Mouse (Mus musculus) hindbrain, embryonic 14.5 days (tissue): ENCODE measurements at regions not wholly inside any gene's neighbourhood (a gene's known extent, or its start where the extent isn't known, plus 50 kb on each side); places are given as distances from the start of the nearest gene placed in this dataset.
A peak's percentile ranks its signal among the peaks of the same experiment; 100 is the strongest.

ENCODE experiments used
- ATAC-seq: fragments of 200-750 bp; cut with Nextera tagmentation; 2 replicates; pipeline ENCODE4 v1.8.0; 2017; ENCODE audit warnings: moderate number of reproducible peaks, mild to moderate bottlenecking, moderate TSS enrichment, moderate library complexity; ENCODE audit not compliant: low FRiP score
- DNase-seq: peaks from one replicate; pipeline ENCODE4 v3.0.0-alpha.2; 2015; ENCODE audit warnings: low spot score
- H3K27ac ChIP-seq: fragments of 300-500 bp; sonication (generic); 2 replicates; pipeline ENCODE4 v1.5.1; 2014; ENCODE audit warnings: mild to moderate bottlenecking, moderate library complexity
- H3K27me3 ChIP-seq: fragments of 300-500 bp; sonication (generic); 2 replicates; pipeline ENCODE4 v1.6.1; 2014; ENCODE audit warnings: mild to moderate bottlenecking, low read length, mixed read lengths; ENCODE audit not compliant: control insufficient read depth, insufficient read depth
- H3K36me3 ChIP-seq: fragments of 300-500 bp; sonication (generic); replicated peaks from 2 replicates; pipeline ENCODE4 v1.6.1; 2014; ENCODE audit not compliant: control insufficient read depth, insufficient read depth
- H3K4me1 ChIP-seq: fragments of 300-500 bp; sonication (generic); replicated peaks from 2 replicates; pipeline ENCODE4 v1.6.1; 2014; ENCODE audit warnings: antibody characterized with exemption, low read length, mixed read lengths; ENCODE audit not compliant: control insufficient read depth, insufficient read depth
- H3K4me2 ChIP-seq: fragments of 300-500 bp; sonication (generic); replicated peaks from 2 replicates; pipeline ENCODE4 v1.6.1; 2014; ENCODE audit warnings: mild to moderate bottlenecking, moderate library complexity
- H3K4me3 ChIP-seq: fragments of 300-500 bp; sonication (generic); replicated peaks from 2 replicates; pipeline ENCODE4 v1.5.1; 2014; ENCODE audit warnings: mild to moderate bottlenecking, low read length
- H3K9ac ChIP-seq: fragments of 300-500 bp; sonication (generic); 2 replicates; pipeline ENCODE4 v1.6.1; 2014
- H3K9me3 ChIP-seq: fragments of 300-500 bp; sonication (generic); 2 replicates; pipeline ENCODE4 v1.6.1; 2016; ENCODE audit warnings: low read length; ENCODE audit not compliant: control insufficient read depth
- WGBS: fragments of 180-500 bp; shearing (Covaris S2); extraction: QIAGEN DNeasy Blood & Tissue Kit; methylation state at CpG from one replicate; pipeline ENCODE4 v1.1.7; 2014; 5-methylcytosine and 5-hydroxymethylcytosine counted together

DNA sequence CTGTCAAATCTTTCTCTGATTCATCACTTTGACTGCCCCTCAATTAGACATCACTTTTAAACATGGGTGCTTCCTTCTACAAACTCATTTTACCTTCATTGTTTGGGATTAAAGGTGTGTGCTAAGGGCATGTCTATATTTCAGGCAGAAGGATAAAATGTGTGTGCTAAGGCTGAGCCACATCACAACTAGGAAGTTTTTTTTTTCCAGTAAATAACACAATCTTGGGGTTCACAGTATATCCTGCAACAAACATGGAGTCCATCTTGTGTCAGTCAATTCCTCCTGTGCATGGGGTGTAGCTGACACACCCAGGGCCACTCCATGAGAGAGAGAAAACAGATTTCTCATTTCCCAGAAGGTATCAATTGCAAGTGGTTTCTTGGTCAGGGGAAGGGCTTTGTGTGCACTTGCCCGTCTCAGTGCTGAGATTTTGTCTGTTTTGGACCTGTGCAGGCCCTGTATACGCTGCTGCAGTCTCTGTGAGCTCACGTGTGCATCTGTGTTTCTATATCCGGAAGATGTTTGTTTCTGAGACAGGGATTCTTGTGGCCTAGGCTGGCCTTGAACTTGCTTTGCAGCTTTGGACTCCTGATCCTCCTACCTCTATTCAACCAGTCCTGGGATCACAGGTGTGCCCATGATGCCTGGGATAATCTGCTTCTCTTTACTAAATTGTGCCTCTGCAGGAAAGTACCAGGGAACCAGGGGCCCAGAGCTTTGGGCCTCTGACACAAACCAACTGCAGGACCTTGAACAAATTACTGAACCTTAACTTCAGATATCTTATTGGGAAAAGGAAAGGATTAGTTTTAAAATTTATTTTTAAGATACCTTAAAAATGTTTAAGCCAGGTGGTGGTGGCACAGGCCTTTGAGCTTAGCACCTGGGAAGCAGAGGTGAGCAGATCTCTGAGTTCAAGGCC lies 63.9 kb upstream of the Cpsf6 start:
- Histone ChIP-seq H3K9ac (no peak overlapping the region), H3K27ac (no peak overlapping the region), H3K36me3 (no peaks in the 10 kb centered on the region), H3K4me3 (no peak overlapping the region), H3K4me2 (no peak overlapping the region), H3K27me3 (no peaks in the 10 kb centered on the region), H3K4me1 (no peaks in the 10 kb centered on the region), H3K9me3 (no peaks in the 10 kb centered on the region)
- DNase-seq (no peak), ATAC-seq (no peak)
- 90% methylated on average over 4 of the region's 4 CpGs for WGBS

DNA sequence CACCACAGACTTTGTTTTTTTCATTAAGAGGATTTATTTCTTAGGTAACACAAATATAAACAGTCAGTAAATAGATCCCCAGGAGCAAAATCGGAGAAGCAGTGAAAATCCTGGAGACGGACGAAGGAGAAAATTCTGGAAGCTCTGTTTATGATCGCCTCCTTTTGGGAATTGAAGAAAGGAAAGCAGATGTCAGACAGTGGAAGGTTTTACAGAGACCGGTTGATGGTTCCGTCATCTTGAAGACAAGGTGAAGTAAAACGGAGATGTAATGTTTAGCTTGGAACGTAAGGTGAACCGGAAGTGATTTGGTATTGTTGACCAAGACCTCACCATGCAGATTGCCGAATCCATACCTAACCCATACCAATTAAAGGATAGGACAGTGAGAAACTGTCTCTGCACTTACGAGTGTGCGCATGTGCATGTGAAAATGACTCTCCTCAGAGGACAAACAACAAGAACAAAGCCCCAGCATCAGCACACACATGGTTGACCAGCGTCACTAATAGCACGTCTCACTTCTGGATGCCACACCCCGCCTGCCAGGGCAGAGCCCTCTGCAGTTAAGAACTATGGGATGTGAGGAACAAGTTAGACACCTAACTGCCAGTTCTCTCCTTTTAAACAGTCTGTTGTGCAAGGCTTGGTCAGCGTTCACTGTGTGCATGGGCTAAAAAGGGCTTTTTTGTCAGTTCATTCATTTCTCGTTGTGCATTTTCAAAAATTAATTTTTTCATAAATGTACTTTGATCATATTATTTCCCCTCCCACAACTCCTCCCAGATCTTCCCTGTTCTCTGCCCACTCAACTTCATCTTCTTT lies 62.4 kb upstream of the Cpsf6 start:
- no peak for DNase-seq
- H3K9me3 ChIP-seq, result no peaks in the 10 kb centered on the region
- H3K9ac ChIP-seq, result no peak overlapping the region
- 82% methylated on average over 17 of the region's 17 CpGs for WGBS
- H3K27ac ChIP-seq, result no peak overlapping the region
- H3K27me3 ChIP-seq, result no peaks in the 10 kb centered on the region
- ATAC-seq, result no peak
- H3K4me1 ChIP-seq, result no peaks in the 10 kb centered on the region
- H3K4me3 ChIP-seq, result no peak overlapping the region
- peak overlapping the region; percentile 32; the same call in 1 of the 2 replicates for H3K4me2 ChIP-seq
- no peaks in the 10 kb centered on the region for H3K36me3 ChIP-seq

DNA sequence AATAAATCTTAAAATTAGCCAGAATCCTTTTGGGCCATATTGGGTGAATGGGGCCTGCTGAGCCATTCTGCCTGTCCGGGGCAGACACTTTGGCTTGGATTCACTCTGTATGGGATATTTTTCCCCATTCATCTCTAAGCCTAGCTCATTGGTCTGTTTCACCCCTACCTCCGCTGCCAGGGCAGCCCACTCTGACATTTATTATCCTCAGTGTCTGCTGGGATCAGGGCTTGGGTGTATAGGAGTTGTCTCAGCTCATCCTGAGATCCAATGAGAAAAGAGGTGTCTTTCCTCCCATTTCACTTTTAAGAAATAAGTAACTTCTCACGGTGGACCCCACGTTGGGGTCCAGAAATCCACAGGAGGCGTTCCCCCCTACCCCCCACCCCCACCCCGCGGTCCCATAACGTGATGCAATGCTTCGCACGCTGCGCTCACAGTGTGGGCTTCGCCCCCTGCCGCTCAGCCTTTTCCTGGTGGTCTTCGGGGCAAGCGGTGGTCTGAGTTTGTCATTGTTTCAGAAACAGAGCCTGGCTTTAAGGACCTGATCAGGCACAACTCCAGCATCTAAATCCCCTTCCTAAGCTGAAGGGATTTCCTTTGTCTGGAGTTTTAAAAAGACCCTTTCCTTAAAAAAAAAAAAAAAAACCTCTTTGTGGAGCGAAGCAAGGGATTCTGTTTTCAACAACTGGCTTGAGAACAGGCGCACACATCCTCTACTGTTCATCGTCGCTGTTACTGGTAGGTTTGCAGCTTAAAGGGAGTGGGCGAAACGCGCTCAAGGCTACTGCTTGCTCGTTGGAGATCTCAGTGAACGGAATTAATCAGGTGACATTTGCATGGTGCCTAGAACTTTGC lies 61.5 kb upstream of the Cpsf6 start:
- no peak overlapping the region for H3K9ac ChIP-seq
- no peaks in the 10 kb centered on the region for H3K4me1 ChIP-seq
- no peak overlapping the region for H3K4me3 ChIP-seq
- peak; percentile 48; the same call in 1 of the 2 replicates for ATAC-seq
- no peak for DNase-seq
- no peaks in the 10 kb centered on the region for H3K36me3 ChIP-seq
- WGBS, result 13% methylated on average over 24 of the region's 24 CpGs
- no peak overlapping the region for H3K27ac ChIP-seq
- H3K27me3 ChIP-seq, result no peaks in the 10 kb centered on the region
- H3K9me3 ChIP-seq, result no peaks in the 10 kb centered on the region
- peak overlapping the region; percentile 32 for H3K4me2 ChIP-seq

DNA sequence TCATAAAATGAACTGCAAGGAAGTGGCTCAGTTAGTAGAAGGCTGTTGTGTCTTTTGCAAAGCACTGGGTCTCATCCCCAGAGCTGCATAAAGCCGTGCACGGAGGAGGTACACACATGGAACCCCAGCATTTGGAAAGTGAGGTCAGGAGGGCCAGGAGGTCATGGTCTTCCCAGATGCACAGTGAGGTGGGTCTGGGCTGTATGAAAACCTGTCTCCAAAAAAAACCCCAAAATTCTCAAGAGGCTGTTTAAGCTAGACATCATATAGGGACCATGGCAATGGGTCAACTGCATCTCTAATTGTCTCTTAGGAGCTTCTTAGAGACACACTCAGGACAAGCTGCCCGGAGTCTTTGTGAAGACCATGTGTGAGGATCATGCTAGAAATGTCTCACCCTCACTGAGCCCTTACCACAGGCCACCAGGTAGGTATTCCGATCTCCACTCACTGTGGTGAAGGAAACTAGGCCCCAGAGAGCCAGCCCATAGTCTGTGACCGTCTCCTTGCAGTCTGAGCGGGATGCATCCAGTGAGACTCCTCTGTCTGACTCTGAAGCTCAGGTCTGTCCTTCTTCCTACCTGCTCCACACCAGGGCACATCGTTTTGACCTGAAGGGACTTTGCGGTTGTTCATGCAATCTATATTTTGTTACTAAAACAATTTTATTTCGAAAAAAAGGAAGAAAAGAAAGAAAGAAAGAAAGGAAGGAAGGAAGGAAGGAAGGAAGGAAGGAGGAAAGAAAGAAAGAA lies 60.6 kb upstream of the Cpsf6 start:
- DNase-seq (no peak), ATAC-seq (no peak)
- H3K4me1 ChIP-seq, result no peaks in the 10 kb centered on the region; the same call in 1 of the 2 replicates
- no peak overlapping the region for H3K4me3 ChIP-seq
- no peaks in the 10 kb centered on the region for H3K36me3 ChIP-seq
- no peak overlapping the region for H3K27ac ChIP-seq
- H3K9ac ChIP-seq, result no peak overlapping the region
- no peaks in the 10 kb centered on the region for H3K9me3 ChIP-seq
- H3K4me2 ChIP-seq, result no peak overlapping the region
- WGBS, result 89% methylated on average over 9 of the region's 9 CpGs
- H3K27me3 ChIP-seq, result no peaks in the 10 kb centered on the region

DNA sequence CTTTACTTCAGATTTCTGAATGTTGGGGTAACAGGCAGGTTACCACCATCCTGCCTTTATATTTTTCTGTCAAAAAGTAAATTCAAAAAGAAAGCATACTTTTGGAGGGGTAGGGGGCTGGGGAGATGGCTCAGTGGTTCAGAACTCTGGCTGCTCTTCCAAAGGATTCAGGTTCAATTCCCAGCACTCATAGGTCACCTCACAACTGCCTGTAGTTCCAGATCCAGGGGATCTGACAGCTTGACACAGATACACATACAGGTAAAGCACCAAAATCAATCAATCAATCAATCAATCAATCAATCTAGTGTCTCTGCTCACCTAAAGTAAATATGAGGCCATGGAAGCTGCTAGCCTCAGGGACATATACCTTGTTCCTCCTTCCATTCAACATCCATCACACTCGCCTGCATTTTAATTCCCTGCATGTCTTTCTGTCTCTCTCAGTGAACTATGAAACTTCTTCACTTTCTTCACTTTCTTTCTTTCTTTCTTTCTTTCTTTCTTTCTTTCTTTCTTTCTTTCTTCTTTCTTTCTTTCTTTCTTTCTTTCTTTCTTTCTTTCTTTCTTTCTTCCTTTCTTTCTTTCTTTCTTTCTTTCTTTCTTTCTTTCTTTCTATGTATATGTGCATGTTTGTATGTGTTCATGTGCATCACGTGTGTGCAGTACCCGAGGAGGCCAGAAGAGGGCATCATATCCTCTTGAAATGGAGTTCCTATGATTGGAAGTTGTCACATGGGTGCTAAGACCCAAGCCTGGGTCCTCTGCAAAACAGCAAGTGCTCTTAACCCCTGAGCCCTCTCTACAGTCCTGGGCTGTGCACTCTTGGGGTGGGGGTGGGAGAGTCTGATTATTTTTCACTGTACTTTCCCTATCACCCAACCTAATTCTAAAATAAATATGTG lies 59.6 kb upstream of the Cpsf6 start:
- H3K9ac ChIP-seq, result no peak overlapping the region
- 96% methylated on average over 3 of the region's 3 CpGs for WGBS

DNA sequence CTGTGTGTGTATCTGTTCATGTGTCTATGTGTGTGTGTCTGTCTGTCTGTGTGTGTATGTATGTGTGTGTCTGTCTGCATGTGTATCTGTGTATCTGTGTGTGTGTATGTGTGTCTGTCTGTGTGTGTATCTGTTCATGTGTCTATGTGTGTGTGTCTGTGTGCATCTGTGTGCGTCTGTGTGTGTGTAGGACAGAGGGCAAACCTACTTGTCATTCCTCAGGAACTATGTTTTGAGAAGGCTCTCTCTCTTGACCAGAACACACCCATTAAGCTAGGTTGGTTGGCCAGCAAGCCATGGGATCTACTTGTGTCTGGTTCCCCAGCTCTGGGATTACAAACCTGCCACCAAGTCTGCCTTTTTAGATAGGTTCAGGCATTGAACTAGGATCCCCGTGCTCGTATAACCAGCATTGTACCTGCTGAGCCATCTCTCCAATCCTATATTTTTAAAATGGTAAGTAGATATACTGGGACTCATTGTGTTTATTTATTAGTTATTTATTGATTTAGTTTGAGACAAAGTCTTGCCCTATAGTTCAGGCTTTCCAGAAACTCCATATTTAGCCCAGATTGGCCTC lies 58.9 kb upstream of the Cpsf6 start:
- H3K9me3 ChIP-seq, result no peaks in the 10 kb centered on the region
- H3K4me3 ChIP-seq, result no peak overlapping the region
- H3K4me2 ChIP-seq, result no peak overlapping the region
- no peaks in the 10 kb centered on the region for H3K36me3 ChIP-seq
- no peaks in the 10 kb centered on the region for H3K27me3 ChIP-seq
- ATAC-seq, result no peak
- no peaks in the 10 kb centered on the region; the same call in 1 of the 2 replicates for H3K4me1 ChIP-seq
- DNase-seq, result no peak
- H3K9ac ChIP-seq, result no peak overlapping the region
- 95% methylated on average over 3 of the region's 3 CpGs for WGBS
- H3K27ac ChIP-seq, result no peak overlapping the region

More for the DNA sequence above, 59.6 kb upstream of the Cpsf6 start:
- Histone ChIP-seq H3K36me3 (no peaks in the 10 kb centered on the region), H3K4me3 (no peak overlapping the region), H3K4me2 (no peak overlapping the region), H3K4me1 (no peaks in the 10 kb centered on the region; the same call in 1 of the 2 replicates), H3K27ac (no peak overlapping the region), H3K9me3 (no peaks in the 10 kb centered on the region), H3K27me3 (no peaks in the 10 kb centered on the region)
- ATAC-seq (no peak), DNase-seq (no peak)

DNA sequence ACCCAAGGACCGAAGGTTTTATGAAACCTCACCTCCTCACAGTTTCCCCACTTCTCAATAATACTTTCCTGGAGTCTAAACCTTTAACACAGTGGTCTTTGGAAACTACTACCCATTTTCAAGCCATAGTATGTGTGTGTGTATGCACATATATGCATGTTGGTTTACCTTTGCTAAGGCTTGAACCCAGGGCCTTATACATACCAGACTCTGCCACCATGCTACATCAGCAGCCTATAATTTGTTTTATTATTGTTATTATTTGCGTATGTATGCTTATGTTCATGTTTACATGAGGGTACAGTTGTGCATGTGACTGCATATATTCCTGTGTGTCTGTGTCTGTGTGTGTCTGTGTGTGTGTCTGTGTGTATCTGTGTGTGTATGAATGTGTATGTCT lies 58.2 kb upstream of the Cpsf6 start:
- no peak for DNase-seq
- Histone ChIP-seq H3K36me3 (no peaks in the 10 kb centered on the region), H3K4me3 (no peak overlapping the region), H3K27ac (no peak overlapping the region), H3K4me2 (no peak overlapping the region), H3K9me3 (no peaks in the 10 kb centered on the region), H3K4me1 (no peaks in the 10 kb centered on the region; the same call in 1 of the 2 replicates), H3K9ac (no peak overlapping the region), H3K27me3 (no peaks in the 10 kb centered on the region)
- ATAC-seq, result no peak
- WGBS, result 98% methylated on average over 2 of the region's 2 CpGs
